Mouse (Mus musculus) frontal cortex, postnatal 10 days (tissue): Measurements from ENCODE around the gene Slc13a4.

ENCODE experiments used
- DNase-seq, 2 experiments: peaks; one replicate each; pipeline ENCODE4 v3.0.0; 2022; ENCODE audit warnings: low spot score in 2 of 2, mixed read lengths in 1 of 2

The Slc13a4 gene

GRCm38 (mm10) chr6:35308037-35308436 is at the start of gene Slc13a4:
Gene Slc13a4, minus strand, starts transcription at chr6:35308131.
- no peak for DNase-seq

GRCm38 (mm10) chr6:35355320-35355719 is 47.4 kb upstream of the Slc13a4 start:
- no peak for DNase-seq

GRCm38 (mm10) chr6:35354622-35354998 is 46.7 kb upstream of the Slc13a4 start:
- DNase-seq: peak; percentile 19 to 24

- DNase-seq: no peak
Measured at GRCm38 (mm10) chr6:35353846-35354621, 46.1 kb upstream of the Slc13a4 start.

- no peak for DNase-seq
Measured at GRCm38 (mm10) chr6:35353416-35353815, 45.5 kb upstream of the Slc13a4 start.

GRCm38 (mm10) chr6:35352867-35353266 is 44.9 kb upstream of the Slc13a4 start:
- no peak for DNase-seq

- DNase-seq: no peak
Measured at GRCm38 (mm10) chr6:35351826-35352225, 43.9 kb upstream of the Slc13a4 start.

GRCm38 (mm10) chr6:35349784-35350183 is 41.9 kb upstream of the Slc13a4 start:
- no peak for DNase-seq

GRCm38 (mm10) chr6:35338640-35339039 is 30.7 kb upstream of the Slc13a4 start:
- DNase-seq: no peak

- DNase-seq: no peak
Measured at GRCm38 (mm10) chr6:35337836-35338235, 29.9 kb upstream of the Slc13a4 start.

- no peak for DNase-seq
Measured at GRCm38 (mm10) chr6:35335452-35335851, 27.5 kb upstream of the Slc13a4 start.

GRCm38 (mm10) chr6:35334278-35334677 is 26.3 kb upstream of the Slc13a4 start:
- DNase-seq: no peak

- no peak for DNase-seq
Measured at GRCm38 (mm10) chr6:35333632-35334031, 25.7 kb upstream of the Slc13a4 start.

GRCm38 (mm10) chr6:35330834-35331233 is 22.9 kb upstream of the Slc13a4 start:
- DNase-seq: no peak

GRCm38 (mm10) chr6:35329956-35330355 is 22.0 kb upstream of the Slc13a4 start:
- DNase-seq: no peak

- peak in 1 of 2 experiments; percentile 18 for DNase-seq
Measured at GRCm38 (mm10) chr6:35326111-35326515, 18.2 kb upstream of the Slc13a4 start, which contains the start of gene Fam180a. Gene Fam180a, minus strand, starts transcription at chr6:35326141.

- no peak for DNase-seq
Measured at GRCm38 (mm10) chr6:35324306-35324705, 16.4 kb upstream of the Slc13a4 start.

- DNase-seq: no peak
Measured at GRCm38 (mm10) chr6:35323046-35323445, 15.1 kb upstream of the Slc13a4 start.

- DNase-seq: no peak
Measured at GRCm38 (mm10) chr6:35321105-35321504, 13.2 kb upstream of the Slc13a4 start.

GRCm38 (mm10) chr6:35319850-35320249 is 11.9 kb upstream of the Slc13a4 start:
- no peak for DNase-seq

GRCm38 (mm10) chr6:35313520-35313919 is 5.6 kb upstream of the Slc13a4 start:
- DNase-seq: no peak

GRCm38 (mm10) chr6:35309406-35309805 is 1.5 kb upstream of the Slc13a4 start:
- no peak for DNase-seq

- no peak for DNase-seq
Measured at GRCm38 (mm10) chr6:35307136-35307535, 795 bp downstream of the Slc13a4 start.
